Mouse (Mus musculus): ENCODE measurements around the gene Tab2. TPM values are rescaled to one million over a fixed set of nuclear protein-coding genes. Genes with fewer than 3 reads are reported as not detected.

Gene Tab2
- polyA plus RNA-seq, 1 experiment from 2014 or later, result 18.8 TPM

DNA sequence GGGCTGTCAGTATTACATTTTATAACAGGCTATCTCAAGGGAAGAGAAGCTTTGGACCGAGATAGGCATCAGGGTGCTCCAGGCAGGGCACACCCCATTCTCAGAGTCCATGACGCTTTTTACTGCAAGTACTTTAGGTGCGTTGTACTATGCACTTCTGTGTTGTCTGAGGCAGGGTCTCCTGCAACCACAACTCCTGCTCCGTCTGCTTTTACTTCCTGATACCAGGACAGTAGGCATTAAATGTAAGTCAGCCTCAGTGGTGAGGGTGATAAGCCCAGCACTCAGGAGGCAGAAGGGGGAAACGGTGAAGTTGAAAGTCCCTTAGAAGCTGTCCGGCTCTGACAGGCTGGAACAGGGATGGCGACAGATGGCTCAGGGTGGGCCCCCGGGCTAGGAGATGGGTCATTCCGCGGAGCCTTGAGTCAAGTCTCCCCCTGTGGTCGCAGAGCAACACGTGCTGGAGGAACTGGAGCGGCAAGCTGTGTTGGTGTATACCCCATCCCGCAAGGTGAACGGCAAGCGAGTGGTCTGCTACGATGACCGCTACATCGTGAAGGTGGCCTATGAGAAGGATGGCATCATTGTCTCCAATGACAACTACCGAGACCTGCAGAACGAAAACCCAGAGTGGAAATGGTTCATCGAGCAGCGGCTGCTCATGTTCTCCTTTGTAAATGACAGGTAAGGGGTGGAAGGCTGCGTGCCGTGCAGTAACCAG is 93.9 kb downstream of the Tab2 start:
- Histone ChIP-seq H3K9me3 (no peaks in the 10 kb centered on the region), H3K27ac (no peak overlapping the region), H3K4me1 (0 out of 2 replicates have a peak, but pooled peaks cover under 1% of the 10 kb centered on the region), H3K4me2 (no peak overlapping the region), H3K4me3 (replicated peaks) (no peak overlapping the region), H3K36me3 (no peaks in the 10 kb centered on the region), H3K9ac (no peak overlapping the region), H3K27me3 (replicated peaks) (peaks cover 5% of the 10 kb centered on the region)
- ATAC-seq (ENCODE audit: insufficient read depth, low FRiP score, low read depth), result no peak
- 91% methylated on average over 25 of the region's 25 CpGs for WGBS

- Histone ChIP-seq H3K27ac (no peak overlapping the region), H3K27me3 (replicated peaks) (no peaks in the 10 kb centered on the region), H3K4me3 (replicated peaks) (no peak overlapping the region), H3K9me3 (no peaks in the 10 kb centered on the region), H3K4me1 (no peaks in the 10 kb centered on the region), H3K36me3 (no peaks in the 10 kb centered on the region), H3K4me2 (no peak overlapping the region), H3K9ac (no peak overlapping the region)
- no peak for ATAC-seq (ENCODE audit: insufficient read depth, low FRiP score, low read depth)
- 80% methylated on average over 14 of the region's 14 CpGs for WGBS
Measured at GRCm38 (mm10) chr10:7861259-7861936, 94.6 kb downstream of the Tab2 start.

DNA sequence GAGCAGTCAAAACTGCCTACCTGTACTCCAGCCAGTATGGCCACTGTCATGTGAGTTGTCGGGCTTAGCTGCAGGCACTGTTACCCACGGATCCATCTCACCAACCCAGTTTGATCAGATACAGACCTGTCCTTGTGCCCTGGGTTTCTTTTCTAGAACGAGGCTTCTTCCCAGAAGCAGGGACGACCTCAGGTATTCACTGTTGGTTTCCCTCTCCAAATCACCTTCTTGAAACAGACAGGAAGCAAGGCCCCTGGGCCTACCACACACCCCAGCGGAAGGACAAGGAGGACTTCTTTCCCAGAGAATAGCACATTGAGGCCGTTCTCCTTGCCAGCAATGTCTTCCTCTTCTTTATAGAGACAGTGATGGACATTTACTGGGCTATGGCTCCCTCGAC is 95.5 kb downstream of the Tab2 start:
- ATAC-seq (ENCODE audit: insufficient read depth, low FRiP score, low read depth), result no peak
- WGBS, result 84% methylated on average over 7 of the region's 7 CpGs

More for the DNA sequence above, 95.5 kb downstream of the Tab2 start:
- no peak overlapping the region for H3K4me3 ChIP-seq (replicated peaks)
- H3K27me3 ChIP-seq (replicated peaks), result no peaks in the 10 kb centered on the region
- no peak overlapping the region for H3K27ac ChIP-seq
- no peaks in the 10 kb centered on the region for H3K36me3 ChIP-seq
- no peak overlapping the region for H3K4me2 ChIP-seq
- H3K9ac ChIP-seq, result no peak overlapping the region
- H3K9me3 ChIP-seq, result no peaks in the 10 kb centered on the region
- H3K4me1 ChIP-seq, result no peaks in the 10 kb centered on the region

Other genes with a start within 250 kb of the Tab2 start
- gene Katna1, start 230.2 kb downstream of the Tab2 start, polyA plus RNA-seq (2015; fragmentation: Nextera tagmentation; extraction: Ambion mirVana), result 50.9 and 59.5 TPM in 2 replicates
- 83.4 and 85.6 TPM in 2 replicates for gene Ginm1, start 163.4 kb downstream of the Tab2 start, polyA plus RNA-seq (2015; fragmentation: Nextera tagmentation; extraction: Ambion mirVana)
- gene Ppil4, start 163.3 kb downstream of the Tab2 start, polyA plus RNA-seq (2015; fragmentation: Nextera tagmentation; extraction: Ambion mirVana), result 37.7 and 37.9 TPM in 2 replicates
- gene Zc3h12d, start 123.8 kb downstream of the Tab2 start, polyA plus RNA-seq (2015; fragmentation: Nextera tagmentation; extraction: Ambion mirVana), result 0.35 and 0.53 TPM in 2 replicates